Mouse (Mus musculus) midbrain, embryonic 14.5 days (tissue): ENCODE measurements at regions not wholly inside any gene's neighbourhood (a gene's known extent, or its start where the extent isn't known, plus 50 kb on each side); places are given as distances from the start of the nearest gene placed in this dataset.

ENCODE experiments used
- ATAC-seq: fragments of 200-750 bp; cut with Nextera tagmentation; 2 replicates; pipeline ENCODE4 v1.8.0; 2017; ENCODE audit warnings: moderate number of reproducible peaks, moderate library complexity; ENCODE audit not compliant: low FRiP score, low TSS enrichment
- DNase-seq: peaks from one replicate; pipeline ENCODE4 v3.0.0-alpha.2; 2015
- H3K27ac ChIP-seq: fragments of 300-500 bp; sonication (generic); replicated peaks from 2 replicates; pipeline ENCODE4 v1.5.1; 2014; ENCODE audit warnings: mild to moderate bottlenecking, low read depth, low read length, moderate library complexity
- H3K27me3 ChIP-seq: fragments of 300-500 bp; sonication (generic); 2 replicates; pipeline ENCODE4 v1.6.1; 2014; ENCODE audit warnings: low read length, control low read depth, mixed read lengths; ENCODE audit not compliant: control insufficient read depth, insufficient read depth
- H3K36me3 ChIP-seq: fragments of 300-500 bp; sonication (generic); 2 replicates; pipeline ENCODE4 v1.6.1; 2014; ENCODE audit warnings: low read length, control low read depth; ENCODE audit not compliant: control insufficient read depth, insufficient read depth
- H3K4me1 ChIP-seq: fragments of 300-500 bp; sonication (generic); 2 replicates; pipeline ENCODE4 v1.6.1; 2014; ENCODE audit warnings: mild to moderate bottlenecking, antibody characterized with exemption, low read length, control low read depth; ENCODE audit not compliant: control insufficient read depth, insufficient read depth
- H3K4me2 ChIP-seq: fragments of 300-500 bp; sonication (generic); 2 replicates; pipeline ENCODE4 v1.6.1; 2014; ENCODE audit warnings: mild to moderate bottlenecking, low read length, moderate library complexity
- H3K4me3 ChIP-seq: fragments of 300-500 bp; sonication (generic); replicated peaks from 2 replicates; pipeline ENCODE4 v1.5.1; 2014; ENCODE audit warnings: low read depth, low read length
- H3K9ac ChIP-seq: fragments of 300-500 bp; sonication (generic); replicated peaks from 2 replicates; pipeline ENCODE4 v1.6.1; 2014; ENCODE audit warnings: mild to moderate bottlenecking, low read length, moderate library complexity
- H3K9me3 ChIP-seq: fragments of 300-500 bp; sonication (generic); 2 replicates; pipeline ENCODE4 v1.6.1; 2016; ENCODE audit warnings: low read length, control low read depth, mixed read lengths; ENCODE audit not compliant: control insufficient read depth
- WGBS: fragments of 180-500 bp; shearing (Covaris S2); extraction: QIAGEN DNeasy Blood & Tissue Kit; methylation state at CpG from one replicate; pipeline ENCODE4 v1.1.7; 2014; 5-methylcytosine and 5-hydroxymethylcytosine counted together

DNA sequence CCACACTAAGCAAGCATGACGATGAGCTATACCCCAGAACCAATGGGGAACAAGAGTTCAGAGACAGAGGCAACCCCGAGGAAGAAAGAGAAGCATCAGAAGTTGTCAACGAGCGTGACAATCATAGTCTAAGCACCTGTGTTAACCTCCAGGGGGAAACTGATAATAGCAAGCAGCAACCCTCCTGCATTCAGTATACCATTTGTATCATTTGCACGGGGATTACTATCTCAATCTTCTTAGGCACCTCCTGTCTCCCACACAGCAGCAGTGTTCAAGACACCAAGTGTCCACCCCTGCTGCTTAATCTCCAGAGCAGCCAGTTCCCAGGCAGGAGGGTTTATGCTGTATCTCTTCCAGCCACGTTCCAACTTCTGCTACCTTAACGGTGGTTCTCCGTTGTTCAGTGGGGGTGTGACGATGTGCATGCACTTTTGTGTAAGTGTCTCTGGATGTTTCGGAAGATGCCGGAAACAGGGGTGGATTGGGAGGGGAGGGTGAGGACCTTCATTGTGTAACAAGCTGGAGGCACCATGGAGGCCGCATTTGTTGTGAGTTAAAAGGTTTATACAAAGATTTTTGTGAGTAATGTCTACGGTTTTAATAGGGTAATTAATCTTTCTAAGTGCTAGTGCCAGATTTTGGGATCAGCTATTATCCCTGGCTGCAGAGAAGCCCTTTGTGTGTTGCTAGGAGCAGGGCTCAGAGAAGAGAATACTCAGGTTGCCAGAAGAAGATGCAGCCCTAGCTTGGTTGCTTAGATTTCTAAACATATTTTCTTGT, 245.8 kb downstream of the Rnf144b start:
- Histone ChIP-seq H3K36me3 (no peaks in the 10 kb centered on the region), H3K27me3 (no peaks in the 10 kb centered on the region), H3K9ac (no peak overlapping the region; the same call in 1 of the 2 replicates), H3K4me1 (peaks cover 10% of the 10 kb centered on the region; the same call in 1 of the 2 replicates), H3K4me2 (peak overlapping the region; percentile 22), H3K4me3 (no peak overlapping the region), H3K27ac (no peak overlapping the region), H3K9me3 (no peaks in the 10 kb centered on the region)
- WGBS, result 19% methylated on average over 13 of the region's 13 CpGs
- peak; percentile 62 for DNase-seq
- no peak for ATAC-seq

DNA sequence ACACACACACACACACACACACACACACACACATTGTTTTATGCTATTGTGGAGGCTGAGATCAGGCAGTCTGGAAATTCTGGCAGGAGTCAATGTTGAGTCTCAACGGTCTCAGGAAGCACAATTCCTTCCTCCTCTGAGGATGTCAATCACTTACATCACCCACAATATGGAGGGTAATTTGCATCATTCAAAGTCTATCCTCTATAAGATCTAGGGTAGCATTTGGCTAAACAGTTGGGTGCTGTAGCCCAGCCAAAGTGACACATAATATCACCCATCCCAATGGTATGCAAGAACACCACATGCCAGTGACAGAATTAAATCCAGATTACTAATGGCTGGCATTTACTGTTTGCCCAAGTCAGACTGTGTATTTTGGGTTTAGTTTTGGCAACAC, 252.1 kb downstream of the Rnf144b start:
- DNase-seq (no peak), ATAC-seq (no peak)
- Histone ChIP-seq H3K36me3 (no peaks in the 10 kb centered on the region), H3K4me2 (no peak overlapping the region), H3K9me3 (no peaks in the 10 kb centered on the region), H3K9ac (no peak overlapping the region), H3K27ac (no peak overlapping the region), H3K27me3 (no peaks in the 10 kb centered on the region), H3K4me3 (no peak overlapping the region), H3K4me1 (no peaks in the 10 kb centered on the region)
- 67% methylated on average over 1 of the region's 1 CpGs for WGBS

DNA sequence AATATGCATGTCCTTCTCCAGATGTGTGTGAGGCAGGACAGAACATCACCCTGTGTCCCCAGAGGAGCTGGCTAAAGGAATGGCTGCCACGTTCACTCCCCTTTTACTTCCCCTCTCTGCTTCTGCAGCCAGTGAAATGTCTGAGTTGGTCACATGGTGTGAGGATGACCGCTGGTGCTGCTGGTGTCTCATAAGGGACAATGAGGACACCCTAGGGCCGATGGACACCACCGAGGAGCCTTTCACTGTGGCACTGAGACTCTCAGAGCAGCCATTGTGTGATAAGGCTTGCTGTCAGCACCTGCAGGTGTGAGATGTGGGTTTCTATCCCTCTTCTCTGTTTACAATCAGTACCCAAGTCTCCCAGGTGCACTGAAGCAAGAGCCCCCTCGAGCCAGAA, 268.6 kb downstream of the Rnf144b start:
- 51% methylated on average over 5 of the region's 5 CpGs for WGBS
- H3K4me1 ChIP-seq, result no peaks in the 10 kb centered on the region
- DNase-seq (no peak), ATAC-seq (no peak)
- H3K4me2 ChIP-seq, result no peak overlapping the region
- H3K9ac ChIP-seq, result no peak overlapping the region
- H3K9me3 ChIP-seq, result no peaks in the 10 kb centered on the region
- no peaks in the 10 kb centered on the region for H3K27me3 ChIP-seq
- no peaks in the 10 kb centered on the region for H3K36me3 ChIP-seq
- no peak overlapping the region for H3K27ac ChIP-seq
- no peak overlapping the region for H3K4me3 ChIP-seq

DNA sequence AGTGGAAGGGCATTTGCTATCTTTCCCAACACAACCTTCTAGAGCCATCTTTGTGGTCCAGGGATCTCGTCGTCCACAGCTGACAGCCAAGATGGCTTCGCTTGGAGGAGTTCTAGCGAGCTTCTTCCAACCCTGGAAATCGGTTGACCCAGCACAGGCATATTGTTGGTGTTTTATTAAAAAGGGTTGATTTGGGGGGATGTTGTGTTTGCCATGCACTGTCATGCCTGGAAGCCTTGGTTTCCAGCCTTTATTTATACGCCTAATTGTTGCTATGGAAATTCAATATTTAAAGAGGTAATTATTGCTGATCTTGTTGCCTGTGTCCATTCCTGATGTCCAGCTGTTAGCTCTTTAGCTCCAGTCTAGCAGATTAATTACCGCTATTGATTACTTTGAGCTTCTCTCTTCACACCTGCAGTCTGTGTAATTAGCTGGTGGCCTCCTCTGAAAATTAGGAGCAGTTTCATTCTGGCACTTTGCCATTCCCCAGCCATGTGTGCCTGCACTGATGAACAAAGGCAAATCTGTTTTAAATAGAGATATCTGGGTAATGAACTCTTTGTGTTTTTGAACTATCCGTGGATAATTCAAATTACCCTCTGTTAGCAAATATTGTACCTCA, 275.4 kb downstream of the Rnf144b start:
- no peaks in the 10 kb centered on the region for H3K27me3 ChIP-seq
- no peaks in the 10 kb centered on the region for H3K9me3 ChIP-seq
- H3K9ac ChIP-seq, result no peak overlapping the region
- H3K27ac ChIP-seq, result no peak overlapping the region
- DNase-seq, result peak; percentile 68
- no peak for ATAC-seq
- no peaks in the 10 kb centered on the region for H3K36me3 ChIP-seq
- H3K4me2 ChIP-seq, result no peak overlapping the region
- H3K4me1 ChIP-seq, result 0 out of 2 replicates have a peak, but pooled peaks cover 3% of the 10 kb centered on the region
- WGBS, result 72% methylated on average over 8 of the region's 8 CpGs
- no peak overlapping the region for H3K4me3 ChIP-seq

DNA sequence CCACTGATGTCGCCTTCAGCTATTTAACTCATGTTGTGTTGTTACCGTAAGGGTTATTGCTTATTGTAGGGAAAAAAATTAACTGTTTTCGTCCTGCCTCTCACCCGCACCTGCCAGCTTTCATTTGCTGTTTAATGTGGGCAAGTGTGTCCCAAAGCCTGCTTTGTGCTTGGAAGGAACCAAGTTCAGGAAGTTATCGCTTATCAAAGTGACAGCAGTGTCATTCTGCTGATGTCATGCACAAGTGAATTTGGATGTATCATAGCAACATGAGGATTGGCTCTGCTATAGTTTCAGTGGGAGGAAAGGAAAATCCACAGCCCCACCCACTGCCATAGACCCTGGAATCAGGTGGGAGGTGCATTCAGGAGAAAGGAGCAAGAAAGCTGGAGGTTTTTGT, 276.5 kb downstream of the Rnf144b start:
- Histone ChIP-seq H3K27me3 (no peaks in the 10 kb centered on the region), H3K36me3 (no peaks in the 10 kb centered on the region), H3K9me3 (no peaks in the 10 kb centered on the region), H3K4me2 (no peak overlapping the region), H3K4me1 (0 out of 2 replicates have a peak, but pooled peaks cover 3% of the 10 kb centered on the region), H3K27ac (no peak overlapping the region), H3K4me3 (no peak overlapping the region), H3K9ac (no peak overlapping the region)
- ATAC-seq, result no peak
- 80% methylated on average over 5 of the region's 5 CpGs for WGBS
- no peak for DNase-seq

DNA sequence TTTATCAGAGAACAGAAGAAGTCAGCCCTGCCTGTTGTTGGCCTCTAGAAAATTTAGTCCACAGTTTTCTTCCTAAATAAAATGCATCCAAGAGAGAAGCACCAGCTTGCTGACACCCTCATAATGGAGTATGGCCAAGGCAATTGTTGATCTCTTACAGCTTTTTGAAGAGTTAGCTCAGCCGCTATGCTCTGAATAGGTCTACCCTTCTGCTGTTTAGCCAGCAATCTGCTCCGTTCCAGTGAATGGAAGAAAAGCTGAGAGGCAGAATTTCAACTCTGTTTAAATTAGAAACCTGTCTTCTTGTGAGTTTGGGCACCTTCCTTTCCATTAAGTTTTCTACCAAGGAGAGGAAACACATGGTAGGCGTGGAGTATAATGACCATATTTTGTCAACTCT, 290.8 kb downstream of the Rnf144b start:
- H3K27me3 ChIP-seq, result no peaks in the 10 kb centered on the region
- H3K36me3 ChIP-seq, result no peaks in the 10 kb centered on the region
- ATAC-seq (no peak), DNase-seq (no peak)
- H3K4me2 ChIP-seq, result no peak overlapping the region
- no peak overlapping the region for H3K27ac ChIP-seq
- H3K9me3 ChIP-seq, result no peaks in the 10 kb centered on the region
- WGBS, result 81% methylated on average over 3 of the region's 3 CpGs
- no peak overlapping the region for H3K9ac ChIP-seq
- H3K4me3 ChIP-seq, result no peak overlapping the region
- H3K4me1 ChIP-seq, result no peaks in the 10 kb centered on the region

DNA sequence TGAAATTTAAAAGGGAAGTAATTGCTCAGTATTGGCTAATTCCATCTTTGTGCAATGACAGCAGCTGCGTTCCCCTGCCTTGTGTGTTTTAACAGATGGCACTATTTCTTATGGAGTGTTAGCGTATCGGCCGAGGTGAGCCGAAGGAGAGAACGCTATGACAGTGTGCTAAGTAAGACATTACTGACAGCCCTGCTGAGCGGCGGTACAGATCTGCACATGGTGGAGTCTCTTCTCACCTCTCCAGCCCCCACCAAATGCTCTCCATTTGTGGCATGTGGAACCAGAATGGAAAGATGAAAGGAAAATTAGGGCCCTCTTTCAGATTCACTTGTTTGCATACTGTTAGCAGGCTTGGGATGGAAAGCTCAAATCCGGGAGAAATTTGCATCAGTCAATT, 291.5 kb downstream of the Rnf144b start:
- Histone ChIP-seq H3K9me3 (no peaks in the 10 kb centered on the region), H3K27me3 (no peaks in the 10 kb centered on the region), H3K4me1 (no peaks in the 10 kb centered on the region), H3K4me2 (no peak overlapping the region), H3K27ac (no peak overlapping the region), H3K4me3 (no peak overlapping the region), H3K36me3 (no peaks in the 10 kb centered on the region), H3K9ac (no peak overlapping the region)
- WGBS, result 70% methylated on average over 9 of the region's 9 CpGs
- ATAC-seq (no peak), DNase-seq (peak; percentile 27)

DNA sequence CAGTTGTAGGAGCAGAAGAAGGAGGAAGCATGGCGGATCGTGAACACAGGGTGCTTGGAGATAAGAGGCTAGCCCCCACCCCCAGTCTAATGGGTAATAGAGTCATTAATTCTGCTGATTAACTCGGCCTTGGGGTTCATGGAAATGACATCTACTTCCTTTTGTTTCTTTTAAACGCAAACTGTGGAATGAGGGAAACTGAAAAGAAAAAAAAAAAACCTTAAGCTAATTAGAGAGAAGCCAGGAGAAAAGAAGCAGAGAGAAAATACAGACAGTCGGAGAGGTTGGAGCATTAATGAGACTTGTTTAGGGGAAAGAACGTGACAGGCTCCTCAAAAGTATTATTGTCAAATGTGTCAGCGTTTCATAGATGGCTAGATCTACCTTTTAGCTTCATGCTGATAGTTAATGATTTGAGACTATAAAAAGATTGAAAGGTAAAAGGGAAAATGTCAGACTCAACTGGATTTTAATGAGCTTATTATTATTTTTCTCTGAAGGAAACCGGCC, 307.5 kb downstream of the Rnf144b start:
- ATAC-seq, result no peak
- WGBS, result 53% methylated on average over 8 of the region's 8 CpGs
- H3K4me1 ChIP-seq, result peaks cover 5% of the 10 kb centered on the region; the same call in 1 of the 2 replicates
- H3K27ac ChIP-seq, result peak overlapping the region; percentile 76
- H3K27me3 ChIP-seq, result no peaks in the 10 kb centered on the region
- H3K36me3 ChIP-seq, result no peaks in the 10 kb centered on the region
- H3K9me3 ChIP-seq, result no peaks in the 10 kb centered on the region
- no peak overlapping the region for H3K4me3 ChIP-seq
- DNase-seq, result peak; percentile 28
- H3K9ac ChIP-seq, result no peak overlapping the region
- no peak overlapping the region for H3K4me2 ChIP-seq

DNA sequence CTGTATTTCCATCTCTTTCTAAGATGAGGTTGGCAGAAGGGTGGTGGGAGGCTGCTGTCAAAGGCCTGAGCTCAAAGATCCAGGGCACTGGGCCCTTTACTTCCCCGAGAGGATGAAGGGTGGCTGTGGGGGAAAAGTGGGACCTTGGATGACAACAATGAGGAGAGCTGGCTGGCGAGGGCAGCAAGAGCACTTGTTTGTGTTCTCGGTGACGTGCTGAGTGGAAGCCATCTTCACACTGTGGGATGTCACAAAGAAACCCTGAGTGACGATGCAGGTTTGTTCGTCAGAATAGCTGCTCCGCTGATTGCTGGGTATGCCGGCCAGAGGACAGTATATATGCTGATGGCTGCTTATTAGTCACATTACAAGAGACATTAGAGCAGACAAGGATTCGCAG, 308.0 kb downstream of the Rnf144b start:
- H3K9ac ChIP-seq, result no peak overlapping the region
- H3K4me1 ChIP-seq, result peaks cover 5% of the 10 kb centered on the region; the same call in 1 of the 2 replicates
- no peaks in the 10 kb centered on the region for H3K9me3 ChIP-seq
- H3K36me3 ChIP-seq, result no peaks in the 10 kb centered on the region
- no peak overlapping the region for H3K4me2 ChIP-seq
- H3K27ac ChIP-seq, result peak overlapping the region; percentile 76
- WGBS, result 69% methylated on average over 9 of the region's 9 CpGs
- no peaks in the 10 kb centered on the region for H3K27me3 ChIP-seq
- no peak for ATAC-seq
- DNase-seq, result peak; percentile 42
- no peak overlapping the region for H3K4me3 ChIP-seq
